Mouse (Mus musculus): ENCODE data around the gene Arrdc1. TPM values are rescaled to one million over a fixed set of nuclear protein-coding genes. Genes with fewer than 3 reads are reported as not detected.

Arrdc1 gene
- total RNA-seq, 2 experiments from 2014 or later = 30.3 to 38.3 TPM

Small RNA genes lying within 50 kb of the gene (microRNA-seq; reads per million reads assigned to microRNA genes)
- not detected for gene Gm22875

Other genes starting within 250 kb of the Arrdc1 start
- 10 to 100 TPM in 1 of 2 experiments, 1 to 10 TPM in 1; 5.6 to 10.1 TPM for gene Cacna1b, start 172.1 kb downstream of the Arrdc1 start, total RNA-seq (2021)
- 10 to 100 TPM; 83.9 to 89.0 TPM for gene Ehmt1, start 15.6 kb downstream of the Arrdc1 start, total RNA-seq (2021)
- 10 to 100 TPM; 28.5 to 28.9 TPM for gene Zmynd19, start 14.5 kb upstream of the Arrdc1 start, total RNA-seq (2021)
- gene Dph7, start 27.1 kb upstream of the Arrdc1 start, total RNA-seq (2021) = 10 to 100 TPM; 20.3 to 21.3 TPM
- 10 to 100 TPM; 82.1 to 96.4 TPM for gene Mrpl41, start 39.8 kb upstream of the Arrdc1 start, total RNA-seq (2021)
- gene Pnpla7, start 40.8 kb upstream of the Arrdc1 start, total RNA-seq (2021) = 10 to 100 TPM; 50.8 to 54.4 TPM
- 10 to 100 TPM; 78.9 to 80.1 TPM for gene Nsmf, start 119.1 kb upstream of the Arrdc1 start, total RNA-seq (2021)
- gene Entpd8, start 145.1 kb upstream of the Arrdc1 start, total RNA-seq (2021) = 1 to 10 TPM; 2.0 to 5.4 TPM
- under 1 TPM in 1 of 2 experiments, not detected in 1; 0.59 TPM for gene Noxa1, start 159.9 kb upstream of the Arrdc1 start, total RNA-seq (2021)
- 10 to 100 TPM; 10.2 to 18.4 TPM for gene Nrarp, start 245.5 kb upstream of the Arrdc1 start, total RNA-seq (2021)